Mouse (Mus musculus): ENCODE measurements around the gene Hacd3. TPM values are rescaled to one million over a fixed set of nuclear protein-coding genes. Genes with fewer than 3 reads are reported as not detected.
"Not testable (repeated sequence)": the region's sequence is repeated elsewhere in the genome, so short reads cannot be mapped to it uniquely, and the experiment has no call there.

Hacd3 gene
- 100 to 1,000 TPM; 155 to 172 TPM for total RNA-seq (2021)
- long read RNA-seq, transcript Hacd3-201 (11 exons, 2,709 nt): major isoform, 228 of 255 reads
- long read RNA-seq, partial matches to known transcripts: 10 of 255 reads
- long read RNA-seq, other reads (novel, unspliced or antisense): 17 of 255 reads

DNA sequence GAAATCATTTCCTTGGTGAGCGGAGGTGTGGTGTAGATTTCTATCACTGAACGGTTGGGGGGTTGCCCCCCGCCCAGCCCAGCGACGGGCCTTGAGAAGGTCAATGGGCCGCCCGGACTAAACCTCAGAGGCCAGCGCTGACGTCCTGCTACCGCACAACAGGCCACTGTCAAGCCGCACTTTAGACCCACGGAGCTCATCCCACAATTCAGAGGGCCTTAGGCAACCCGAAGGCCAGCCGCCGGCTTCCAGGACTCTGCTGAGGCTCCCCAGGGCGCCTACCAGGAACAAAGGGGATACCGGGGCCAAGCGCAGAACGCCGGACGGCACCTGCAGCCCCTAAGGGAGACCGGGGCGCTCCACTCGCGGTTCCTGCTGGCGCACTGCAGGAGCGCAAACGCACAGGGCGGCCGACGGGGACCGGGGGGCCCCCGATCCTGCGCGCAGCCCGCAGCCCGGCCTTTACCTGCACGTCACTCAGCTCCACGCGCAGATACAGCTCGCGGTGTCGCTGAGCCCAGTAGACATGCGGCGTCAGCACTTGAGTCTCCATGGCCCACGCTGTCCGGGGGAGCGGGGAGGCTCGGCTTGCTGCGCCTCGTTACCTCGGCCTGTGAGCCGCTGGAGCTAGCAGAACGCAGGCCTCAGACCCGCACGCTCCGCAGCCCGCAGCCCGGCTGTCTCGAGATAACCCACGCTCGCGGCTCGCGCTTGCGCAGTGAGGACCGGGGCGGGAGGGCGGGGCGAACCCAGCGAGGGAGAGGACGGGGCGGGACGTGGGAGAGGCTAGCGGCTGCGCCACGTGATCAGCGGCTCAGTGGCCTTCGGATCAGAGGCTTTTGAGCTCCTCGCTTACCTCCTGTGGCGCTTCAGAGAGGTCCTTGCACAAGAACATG lies at the start of gene Hacd3:
TSS of gene Hacd3 (minus strand) at position 703 of the 896 bp plus-strand sequence.
- peak; percentile 86 to 94 for DNase-seq (ENCODE audit: low spot score in 2 of 2)

DNA sequence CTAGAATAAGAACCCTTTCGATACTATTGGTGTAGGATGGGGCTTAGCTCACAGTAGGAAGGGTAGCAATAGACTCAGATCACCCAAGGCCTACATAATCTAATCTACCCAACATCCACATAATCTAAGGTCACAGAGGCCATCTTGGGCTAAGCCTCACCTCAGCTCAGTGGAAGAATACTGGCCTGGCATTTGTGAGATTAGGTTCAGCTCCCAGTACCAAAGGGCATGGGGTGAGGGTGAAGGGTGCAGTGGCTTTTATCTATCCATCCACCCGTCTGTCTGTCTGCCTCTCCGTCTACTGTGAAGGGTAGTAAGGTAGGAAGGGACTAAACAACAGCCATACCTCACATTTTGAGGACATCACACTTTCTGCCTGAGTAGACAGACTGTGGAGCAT lies 49.1 kb upstream of the Hacd3 start:
- DNase-seq (ENCODE audit: low spot score in 2 of 2): no peak

DNA sequence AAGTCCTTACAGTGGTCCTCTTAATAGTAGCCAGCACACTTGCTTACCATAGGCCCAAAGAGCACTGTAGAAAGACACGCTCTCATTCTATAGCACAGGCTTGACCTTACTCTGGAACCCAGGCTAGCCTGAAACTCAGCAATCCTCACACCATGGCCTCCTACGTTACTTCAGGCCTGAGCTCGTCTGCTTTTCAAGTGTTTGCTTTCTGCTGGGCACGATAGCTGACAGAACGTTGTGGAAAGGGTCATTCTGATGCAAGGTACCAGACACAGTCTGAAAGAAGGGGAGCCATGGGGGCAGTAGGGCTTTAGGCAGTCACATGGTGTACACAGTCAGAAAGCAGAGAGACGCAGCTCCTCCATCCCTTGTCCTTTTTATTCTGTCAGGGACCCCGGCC lies 42.8 kb upstream of the Hacd3 start:
- DNase-seq (ENCODE audit: low spot score in 2 of 2): no peak

DNA sequence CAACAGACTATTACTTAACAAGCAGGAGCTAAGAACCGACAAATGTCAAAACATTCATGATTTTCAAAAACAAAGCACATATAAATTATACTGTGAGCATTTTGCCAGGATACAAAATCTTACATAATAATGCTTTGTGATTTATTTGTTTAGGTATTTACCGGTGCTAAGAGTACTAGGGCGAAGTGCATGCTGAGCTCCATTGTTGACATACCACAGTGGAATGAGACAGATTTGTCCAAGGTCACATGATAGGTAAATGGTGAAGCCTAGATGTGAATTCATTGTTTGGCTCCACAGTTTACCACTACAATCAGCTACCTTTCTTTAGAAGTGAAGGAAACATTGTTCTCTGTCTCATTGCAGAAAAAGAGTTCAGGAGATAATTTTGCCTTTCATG lies 29.5 kb upstream of the Hacd3 start:
- DNase-seq (ENCODE audit: low spot score in 2 of 2): no peak

DNA sequence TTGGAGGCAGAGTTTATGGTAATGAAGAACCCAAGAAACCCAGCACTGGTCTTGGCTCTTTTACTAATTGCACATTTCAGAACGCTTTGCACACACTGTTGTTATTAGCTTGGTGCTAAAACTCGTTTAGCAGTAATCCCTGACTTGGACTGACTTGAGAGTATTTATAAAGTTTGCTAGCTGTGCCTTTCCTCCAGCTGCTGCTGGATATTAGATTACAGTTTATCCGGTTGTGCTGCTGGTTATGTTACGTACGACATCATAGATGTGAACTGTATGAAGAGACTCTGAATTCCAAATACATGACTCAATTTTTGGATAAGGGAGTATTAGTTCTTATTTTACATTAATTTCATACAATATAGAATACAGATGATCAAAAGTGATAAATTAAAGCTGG lies 27.9 kb upstream of the Hacd3 start:
- no peak for DNase-seq (ENCODE audit: low spot score in 2 of 2)

DNA sequence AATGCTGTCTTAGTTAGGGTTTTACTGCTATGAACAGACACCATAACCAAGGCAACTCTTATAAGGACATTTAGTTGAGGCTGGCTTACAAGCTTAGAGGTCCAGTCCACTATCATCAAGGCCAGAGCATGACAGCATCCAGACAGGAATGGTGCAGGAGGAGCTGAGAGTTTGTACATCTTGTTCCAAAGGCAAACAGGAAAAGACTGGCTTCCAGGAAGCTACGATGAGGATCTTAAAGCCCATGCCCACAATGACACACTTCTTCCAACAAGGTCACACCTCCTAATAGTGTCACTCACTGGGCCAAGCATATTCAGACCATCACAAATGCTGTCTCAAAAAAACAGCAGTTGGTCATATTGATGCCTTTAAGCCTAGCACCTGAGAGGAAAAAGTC lies 25.5 kb upstream of the Hacd3 start:
- DNase-seq (ENCODE audit: low spot score in 2 of 2): no peak

DNA sequence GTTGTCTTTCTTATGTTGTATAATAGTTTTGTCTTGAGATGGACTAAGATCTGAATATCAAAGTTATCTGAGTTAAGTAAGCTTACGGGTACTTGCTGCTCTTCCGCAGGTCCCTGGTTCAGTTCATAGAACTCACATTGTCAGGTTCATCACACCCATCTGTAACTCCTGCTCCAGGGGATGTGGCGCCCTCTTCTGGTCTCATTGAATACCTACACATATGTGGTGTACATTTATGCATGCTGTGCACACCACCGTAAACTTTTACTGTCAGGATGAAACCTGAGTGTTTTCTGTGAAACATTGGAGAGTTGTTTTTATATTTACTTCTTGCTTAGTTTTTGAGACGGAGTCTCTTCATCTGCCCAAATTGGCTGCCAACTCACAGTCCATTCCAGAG lies 19.9 kb upstream of the Hacd3 start:
- DNase-seq (ENCODE audit: low spot score in 2 of 2): no peak

DNA sequence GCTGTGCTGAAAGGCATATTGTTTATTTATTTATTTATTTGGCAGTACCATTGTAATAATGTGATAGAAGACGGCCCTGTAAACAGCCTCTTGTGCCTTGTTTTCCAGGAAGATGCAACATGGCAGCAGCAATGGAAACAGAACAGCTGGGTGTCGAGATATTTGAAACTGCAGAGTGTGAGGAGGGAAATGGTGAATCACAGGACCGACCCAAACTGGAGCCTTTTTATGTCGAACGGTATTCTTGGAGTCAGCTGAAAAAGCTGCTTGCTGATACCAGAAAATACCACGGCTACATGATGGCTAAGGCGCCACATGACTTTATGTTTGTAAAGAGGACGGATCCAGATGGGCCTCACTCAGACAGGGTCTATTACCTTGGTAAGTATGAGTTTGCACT lies 15.4 kb upstream of the Hacd3 start:
- DNase-seq (ENCODE audit: low spot score in 2 of 2): no peak

DNA sequence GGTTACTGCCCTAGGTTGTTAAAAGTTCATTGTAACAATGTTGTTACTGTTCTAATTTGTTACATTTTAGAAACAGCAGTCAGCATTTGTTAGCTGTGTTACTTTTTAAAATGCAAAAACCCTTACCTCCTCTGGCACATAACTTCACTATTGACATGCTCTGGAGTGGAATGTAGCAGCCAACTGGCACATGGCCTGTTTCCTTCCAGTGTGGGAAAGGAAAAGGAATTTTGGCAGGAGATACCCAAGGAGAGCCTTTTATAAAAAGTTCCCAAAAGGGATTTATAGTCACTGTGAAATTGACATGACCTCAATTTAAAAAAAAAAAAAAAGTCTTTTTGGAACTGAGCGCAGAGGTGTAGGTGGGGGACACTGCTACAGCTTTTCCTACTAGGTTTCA lies 15.0 kb upstream of the Hacd3 start:
- no peak for DNase-seq (ENCODE audit: low spot score in 2 of 2)

DNA sequence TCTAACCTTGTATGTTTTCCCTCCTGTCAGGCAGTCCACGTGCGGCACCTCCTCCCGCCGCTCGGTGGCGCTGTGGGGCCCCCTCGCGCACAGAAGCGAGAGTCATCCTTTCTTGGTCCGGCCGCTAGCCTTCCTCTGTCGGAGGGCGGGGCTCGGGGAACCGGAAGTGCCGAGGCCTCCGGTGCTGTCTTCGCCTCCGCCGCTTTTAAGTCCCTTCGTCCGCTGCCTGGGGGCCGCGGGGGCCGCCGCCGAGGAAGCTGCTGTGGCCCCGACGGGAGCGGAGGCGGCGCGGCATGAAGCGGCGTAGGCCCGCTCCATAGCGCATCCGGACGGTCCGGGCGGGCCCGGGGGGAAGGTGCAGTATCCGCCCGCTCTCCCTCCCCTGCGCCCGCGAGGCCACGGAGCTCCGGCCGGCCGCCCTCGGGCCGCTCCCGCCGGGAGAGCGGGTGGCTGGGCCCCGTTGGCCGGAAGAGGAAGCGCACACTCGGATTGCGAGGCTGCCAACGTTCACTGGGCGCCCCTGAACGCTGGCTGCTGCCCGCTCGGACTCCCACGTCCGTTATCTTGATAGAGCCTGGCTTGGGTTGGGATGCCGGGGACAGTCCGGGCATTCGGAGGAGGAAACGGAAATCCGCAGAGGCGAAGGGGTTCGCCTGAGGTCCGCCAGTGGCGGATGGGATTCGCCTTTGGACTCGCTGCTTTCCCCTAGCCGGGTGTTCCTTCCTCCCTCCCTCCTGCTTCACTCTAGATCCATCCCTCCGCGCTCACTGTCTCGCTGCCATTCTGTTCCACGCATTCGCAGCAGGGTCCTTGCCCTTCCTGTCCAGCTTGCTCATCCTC lies 11.0 kb upstream of the Hacd3 start, which contains the start of gene Dpp8:
TSS of gene Dpp8 (plus strand) at position 146 of the 840 bp plus-strand sequence.
- peak; percentile 90 to 96 for DNase-seq (ENCODE audit: low spot score in 2 of 2)

DNA sequence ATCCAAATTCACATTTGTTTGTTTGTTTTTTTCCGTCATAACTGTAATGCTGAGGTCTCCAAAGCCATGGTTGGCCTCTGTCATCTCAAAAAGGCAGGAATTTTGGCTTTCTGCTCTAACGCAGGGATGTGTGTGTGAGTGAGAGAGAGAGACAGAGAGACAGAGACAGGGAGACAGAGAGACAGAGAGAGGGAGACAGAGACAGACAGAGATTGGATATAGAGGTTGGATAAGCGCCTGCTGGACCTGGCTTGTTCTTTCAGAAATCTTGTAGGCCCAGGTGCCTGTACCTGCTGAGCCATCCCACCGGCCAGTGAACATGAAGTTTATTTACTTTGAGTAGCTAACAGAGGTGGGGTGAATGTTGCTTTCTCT lies 10.4 kb upstream of the Hacd3 start:
- no peak for DNase-seq (ENCODE audit: low spot score in 2 of 2)

DNA sequence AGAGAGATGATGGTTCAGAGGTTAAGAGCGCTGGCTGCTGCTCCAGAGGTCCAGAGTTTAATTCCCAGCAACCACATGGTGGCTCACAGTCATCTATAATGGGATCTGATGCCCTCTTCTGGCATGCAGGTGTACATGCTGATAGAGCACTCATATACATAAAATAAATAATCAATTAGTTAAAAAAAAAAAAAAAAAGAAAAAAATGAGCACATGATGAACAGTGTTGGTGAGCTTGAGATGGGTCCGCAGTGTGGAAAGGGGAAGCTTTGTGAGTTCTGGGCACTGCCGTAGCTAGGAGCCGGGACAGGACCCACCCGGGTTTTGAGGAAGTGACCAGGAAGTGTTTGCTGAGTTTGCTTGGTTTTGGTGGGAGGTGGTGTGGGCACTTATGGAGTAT lies 9.9 kb upstream of the Hacd3 start:
- not testable (repeated sequence) for DNase-seq (ENCODE audit: low spot score in 2 of 2)

DNA sequence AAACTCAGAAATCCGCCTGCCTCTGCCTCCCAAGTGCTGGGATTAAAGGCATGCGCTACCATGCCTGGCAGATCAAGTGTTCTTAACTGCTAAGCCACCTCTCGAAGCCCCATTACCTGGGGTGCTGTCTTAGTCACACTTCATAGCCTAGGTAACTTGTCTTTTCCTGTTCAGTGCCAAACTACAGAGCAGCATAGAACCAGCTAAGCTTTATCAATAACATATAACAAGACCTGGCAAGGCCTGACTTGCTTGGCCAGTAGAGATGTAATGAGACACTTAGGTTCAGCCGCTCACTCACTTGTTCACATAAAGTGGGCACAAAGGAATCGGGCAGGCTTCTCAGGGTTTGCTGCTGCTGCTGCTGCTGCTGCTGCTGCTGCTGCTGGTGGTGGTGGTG lies 6.8 kb upstream of the Hacd3 start:
- DNase-seq (ENCODE audit: low spot score in 2 of 2): no peak

DNA sequence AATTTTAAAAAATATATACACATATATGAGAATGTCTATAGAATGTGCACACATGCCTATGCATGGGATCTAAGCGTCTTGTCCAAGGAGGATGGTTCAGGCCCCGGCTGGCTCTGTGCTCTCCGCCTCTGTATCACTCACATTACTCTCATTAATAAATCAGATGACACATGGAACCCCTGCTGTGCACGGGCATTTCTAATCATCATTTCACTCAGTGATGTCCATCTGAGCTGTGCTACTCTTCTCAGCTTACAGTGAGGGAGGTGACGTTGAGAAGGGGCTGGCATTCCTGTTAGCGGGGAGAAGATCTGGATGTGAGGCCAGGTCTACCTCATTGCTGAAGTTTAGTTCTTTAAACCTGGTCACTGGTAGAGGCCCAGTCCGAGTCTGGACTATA lies 5.7 kb upstream of the Hacd3 start:
- no peak for DNase-seq (ENCODE audit: low spot score in 2 of 2)

DNA sequence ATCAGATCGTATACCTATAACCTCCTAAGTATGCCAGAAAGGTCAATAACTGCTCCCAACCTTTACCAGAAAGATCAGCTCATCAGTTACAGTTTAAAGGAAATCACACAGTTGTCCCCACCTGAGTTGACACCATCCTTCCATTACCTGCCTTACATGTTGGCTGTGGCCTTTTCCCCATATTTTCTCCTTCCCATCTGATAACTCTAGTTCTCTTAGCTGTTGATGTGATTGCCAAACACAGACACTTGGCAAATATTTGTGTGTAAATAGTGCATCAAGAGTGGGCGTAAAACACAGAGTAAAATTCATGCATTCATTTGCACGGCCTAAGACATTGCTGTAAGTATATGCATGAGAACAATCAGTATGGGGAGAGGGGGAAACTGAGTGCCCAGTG lies 2.0 kb upstream of the Hacd3 start:
- DNase-seq (ENCODE audit: low spot score in 2 of 2): no peak

DNA sequence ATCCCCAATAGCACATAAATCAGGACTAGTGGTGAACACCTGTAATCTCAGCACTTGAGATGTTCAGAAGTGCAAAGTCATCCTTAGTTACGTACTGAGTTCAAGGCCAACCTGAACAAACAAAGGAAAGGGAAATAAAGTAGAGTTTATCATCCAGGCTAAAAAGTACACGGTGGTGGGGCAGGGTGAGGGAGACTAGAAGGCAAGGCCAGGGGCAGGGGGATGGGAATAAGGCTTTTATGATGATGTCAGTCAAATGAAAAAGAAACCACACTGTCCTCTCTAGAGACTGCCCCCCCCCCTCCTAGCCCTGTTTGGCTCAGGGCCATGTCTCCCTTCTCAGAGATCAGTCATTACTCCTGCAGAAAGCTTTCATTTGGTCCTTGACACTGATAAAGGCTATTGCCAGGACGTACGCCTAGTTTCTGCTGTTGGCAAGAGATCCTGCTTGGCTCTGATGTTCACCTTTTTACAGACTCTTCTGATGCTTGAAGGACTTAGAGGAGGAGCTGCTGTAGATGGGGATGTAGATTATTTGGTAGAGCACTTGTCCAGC lies 1.2 kb upstream of the Hacd3 start:
- DNase-seq (ENCODE audit: low spot score in 2 of 2): no peak

DNA sequence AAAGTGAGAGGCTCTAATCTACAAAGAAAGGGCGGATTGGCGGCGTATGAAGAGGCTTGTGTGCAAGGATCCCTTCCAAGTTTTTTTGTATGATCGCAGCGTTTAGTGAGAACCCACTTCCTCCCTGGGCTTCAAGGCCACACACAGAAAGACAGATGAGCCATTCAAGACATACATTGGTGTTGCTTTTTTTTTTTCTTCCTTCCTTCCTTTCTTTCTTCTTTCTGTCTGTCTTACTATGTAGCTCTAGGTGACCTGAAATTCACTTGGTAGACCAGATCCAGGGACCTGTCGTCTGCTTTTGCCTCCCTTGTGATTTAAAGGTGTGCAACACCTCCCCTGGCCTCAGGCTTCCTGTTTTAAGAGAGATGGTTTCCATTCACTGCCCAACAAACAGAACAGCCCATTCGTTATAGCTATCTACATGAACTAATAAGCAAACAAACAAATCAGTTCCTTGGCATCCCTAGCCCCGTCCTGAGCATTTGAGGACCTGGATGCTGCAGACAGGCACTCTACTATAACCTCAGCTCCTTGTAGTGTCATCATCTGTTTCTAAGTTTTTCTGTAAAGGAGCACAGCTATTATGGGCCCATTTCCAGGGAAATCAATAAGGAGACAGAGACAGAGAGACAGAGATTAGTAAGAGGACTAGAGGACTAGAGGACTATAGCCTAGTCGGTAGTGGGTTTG lies 540 bp upstream of the Hacd3 start:
- DNase-seq (ENCODE audit: low spot score in 2 of 2): no peak

DNA sequence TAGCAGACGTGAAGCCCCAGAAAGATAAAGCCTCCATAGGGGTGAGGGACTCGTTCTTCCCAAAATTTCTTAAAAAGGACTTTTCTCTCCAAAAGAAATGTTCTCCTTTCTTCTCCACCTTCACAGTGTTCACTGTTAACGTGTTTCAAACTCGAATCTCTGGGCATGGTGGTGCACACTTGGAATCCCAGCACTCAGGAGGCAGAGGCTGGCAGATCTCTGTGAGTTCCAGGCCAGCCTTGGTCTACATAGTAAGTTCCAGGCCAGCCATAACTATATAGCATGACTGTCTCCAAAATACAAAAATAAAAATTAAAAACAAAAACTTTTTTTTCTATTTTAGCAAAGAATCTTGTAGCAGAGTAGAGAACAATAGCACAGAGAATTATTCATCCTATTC lies 1.4 kb downstream of the Hacd3 start:
- DNase-seq (ENCODE audit: low spot score in 2 of 2): no peak

DNA sequence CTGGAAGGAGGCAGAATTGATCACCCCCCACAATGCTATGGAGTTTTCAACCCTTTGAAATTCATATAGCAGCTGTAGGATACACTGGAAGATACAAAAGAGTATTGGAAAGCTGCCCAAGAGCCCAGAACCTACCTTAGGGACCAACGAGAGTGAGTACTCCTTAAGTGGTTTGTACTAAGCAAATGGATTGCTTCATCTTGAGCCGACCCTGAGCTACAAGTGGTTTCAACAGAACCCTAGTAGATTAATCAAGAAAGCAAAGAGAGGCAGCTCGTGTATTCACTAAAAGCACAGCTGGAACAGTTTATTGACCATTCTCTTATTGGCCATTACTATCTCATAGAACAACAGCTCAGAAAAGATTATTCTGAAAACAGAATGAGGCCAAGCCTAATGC lies 2.3 kb downstream of the Hacd3 start:
- no peak for DNase-seq (ENCODE audit: low spot score in 2 of 2)

DNA sequence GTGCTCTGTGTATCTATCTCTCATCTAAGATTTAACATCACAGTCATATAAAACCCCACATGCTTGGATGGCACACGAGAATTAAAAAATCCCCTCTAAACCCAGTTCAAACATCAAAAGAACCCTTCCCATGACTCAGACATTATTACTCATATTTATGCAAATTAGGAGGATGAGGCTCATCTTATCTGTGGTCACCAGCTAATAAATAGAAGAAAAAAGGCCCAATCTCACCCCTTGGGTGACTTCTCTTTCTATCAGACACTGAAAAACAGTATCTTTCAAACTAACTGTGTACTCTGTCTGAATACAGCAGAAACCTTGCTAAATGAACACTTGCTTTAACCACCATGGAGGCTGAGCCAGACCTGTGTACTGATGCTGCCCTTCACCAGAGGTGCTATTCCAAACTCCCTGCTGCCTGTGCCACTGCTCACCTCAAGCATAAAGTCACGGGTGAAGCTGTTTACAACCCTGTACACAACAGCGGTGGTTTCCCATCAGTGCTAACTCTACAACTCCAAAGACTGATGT lies 2.8 kb downstream of the Hacd3 start:
- DNase-seq (ENCODE audit: low spot score in 2 of 2): no peak

DNA sequence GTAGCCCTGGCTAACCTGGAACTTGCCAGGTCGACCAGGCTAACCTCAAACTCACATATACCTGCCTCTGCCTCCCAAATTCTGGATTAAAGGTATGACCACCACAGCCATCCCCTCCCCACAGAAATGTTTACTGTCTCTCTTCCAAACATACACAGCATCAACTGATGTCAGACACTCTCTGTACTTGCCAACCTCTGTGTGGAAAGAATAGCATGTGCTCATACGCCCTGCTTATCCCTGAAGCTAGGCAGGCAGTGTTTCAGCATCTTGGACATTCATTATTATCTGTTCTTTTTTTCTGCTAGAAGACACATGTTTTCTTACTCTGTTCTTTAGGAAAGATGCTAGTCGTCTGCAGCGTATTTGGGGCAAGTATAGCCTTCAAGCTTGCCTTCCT lies 3.6 kb downstream of the Hacd3 start:
- DNase-seq (ENCODE audit: low spot score in 2 of 2): no peak
